Mouse (Mus musculus): ENCODE measurements around the gene Itpkb. TPM values are rescaled to one million over a fixed set of nuclear protein-coding genes. Genes with fewer than 3 reads are reported as not detected.

Itpkb gene
- total and polyA plus RNA-seq, 3 experiments, result 4.2 to 14.4 (median 10.6) TPM

- Histone ChIP-seq H3K36me3 (replicated peaks in 1 of 2; ENCODE audit: control insufficient read depth in 1 of 2, insufficient read depth in 1 of 2, low read length in 1 of 2) (no peaks in the 10 kb centered on the region), H3K4me2 (ENCODE audit: insufficient read depth, low read depth, poor library complexity, severe bottlenecking) (no peak overlapping the region), H3K9me3 (replicated peaks; ENCODE audit: low read length) (no peaks in the 10 kb centered on the region), H3K4me1 (ENCODE audit: control insufficient read depth in 1 of 2, insufficient read depth in 2 of 2) (peaks cover 3 to 34% of the 10 kb centered on the region in 2 experiments; a peak in 3 of 4 replicates), H3K27ac (ENCODE audit: insufficient read depth, low read depth) (no peak overlapping the region), H3K9ac (ENCODE audit: insufficient read depth, low read depth) (no peak overlapping the region), H3K79me2 (replicated peaks; ENCODE audit: control insufficient read depth, extremely low read depth, insufficient read depth, poor library complexity, severe bottlenecking) (no peaks in the 10 kb centered on the region), H3K4me3 (replicated peaks in 1 of 3; ENCODE audit: low read depth in 2 of 3, low read length in 2 of 3, poor library complexity in 1 of 3) (no peak overlapping the region), H3K27me3 (replicated peaks) (no peaks in the 10 kb centered on the region)
- peak; percentile 45 for DNase-seq (ENCODE audit: extremely low read depth)
- in situ Hi-C loops (cut with MboI; ENCODE audit: low pct_ligation_motif_present, low pct_unique_long_range_greater_than_20kb, low sequenced_read_pairs) (no loop called here), dilution Hi-C loops (cut with MboI; ENCODE audit: extremely low pct_ligation_motif_present, extremely low pct_unique_long_range_greater_than_20kb, low sequenced_read_pairs) (no loop called here)
- no peak for TF ChIP-seq POLR2A (IDR thresholded peaks at IDR 0.05; ENCODE audit: low read depth, low read length)
- TF ChIP-seq JUND (conservative IDR thresholded peaks at IDR 0.05; ENCODE audit: low read depth, low read length), result peak; percentile 48
- TF ChIP-seq ZC3H11A (IDR thresholded peaks at IDR 0.05; ENCODE audit: low read depth, low read length), result no peak
- TF ChIP-seq JUN (IDR thresholded peaks at IDR 0.05; ENCODE audit: insufficient read depth, low read depth, low read length), result peak; percentile 32; the same call in 1 of the 2 replicates
- no peak for TF ChIP-seq CTCF (conservative IDR thresholded peaks at IDR 0.05 in 1 of 2, IDR thresholded peaks at IDR 0.05 in 1 of 2; ENCODE audit: low read depth in 2 of 2, low read length in 2 of 2)
- no peak for TF ChIP-seq USF1 (IDR thresholded peaks at IDR 0.05; ENCODE audit: low read depth, low read length)
- no peak for TF ChIP-seq MYC (IDR thresholded peaks at IDR 0.05; ENCODE audit: low read depth, low read length)
- no peak for TF ChIP-seq ZMIZ1 (IDR thresholded peaks at IDR 0.05; ENCODE audit: low read depth, low read length)
Observed at GRCm38 (mm10) chr1:180300292-180300691, 30.0 kb upstream of the Itpkb start.

GRCm38 (mm10) chr1:180300997-180301396 lies 29.3 kb upstream of the Itpkb start:
- no peaks in the 10 kb centered on the region for H3K36me3 ChIP-seq (replicated peaks in 1 of 2; ENCODE audit: control insufficient read depth in 1 of 2, insufficient read depth in 1 of 2, low read length in 1 of 2)
- H3K27me3 ChIP-seq (replicated peaks), result no peaks in the 10 kb centered on the region
- no peaks in the 10 kb centered on the region for H3K9me3 ChIP-seq (replicated peaks; ENCODE audit: low read length)
- no peak overlapping the region for H3K9ac ChIP-seq (ENCODE audit: insufficient read depth, low read depth)
- no peak overlapping the region for H3K4me2 ChIP-seq (ENCODE audit: insufficient read depth, low read depth, poor library complexity, severe bottlenecking)
- H3K27ac ChIP-seq (ENCODE audit: insufficient read depth, low read depth), result no peak overlapping the region
- dilution Hi-C loops (cut with MboI; ENCODE audit: extremely low pct_ligation_motif_present, extremely low pct_unique_long_range_greater_than_20kb, low sequenced_read_pairs) (no loop called here), in situ Hi-C loops (cut with MboI; ENCODE audit: low pct_ligation_motif_present, low pct_unique_long_range_greater_than_20kb, low sequenced_read_pairs) (no loop called here)
- TF ChIP-seq JUN (IDR thresholded peaks at IDR 0.05; ENCODE audit: insufficient read depth, low read depth, low read length) (no peak), UBTF (IDR thresholded peaks at IDR 0.05; ENCODE audit: low read depth, low read length) (no peak), HCFC1 (IDR thresholded peaks at IDR 0.05; ENCODE audit: low read depth, low read length) (no peak), CHD1 (IDR thresholded peaks at IDR 0.05; ENCODE audit: low read depth, low read length) (no peak), ZC3H11A (IDR thresholded peaks at IDR 0.05; ENCODE audit: low read depth, low read length) (no peak), USF2 (conservative IDR thresholded peaks at IDR 0.05; ENCODE audit: low read depth, low read length) (no peak), CHD2 (IDR thresholded peaks at IDR 0.05; ENCODE audit: low read length) (no peak), MAFK (IDR thresholded peaks at IDR 0.05; ENCODE audit: insufficient replicate concordance, low read length) (no peak)
- no peak for DNase-seq (ENCODE audit: extremely low read depth)
- H3K4me1 ChIP-seq (ENCODE audit: control insufficient read depth in 1 of 2, insufficient read depth in 2 of 2), result peaks cover 3 to 34% of the 10 kb centered on the region in 2 experiments; a peak in 3 of 4 replicates
- no peak overlapping the region for H3K4me3 ChIP-seq (replicated peaks in 1 of 3; ENCODE audit: low read depth in 2 of 3, low read length in 2 of 3, poor library complexity in 1 of 3)
- H3K79me2 ChIP-seq (replicated peaks; ENCODE audit: control insufficient read depth, extremely low read depth, insufficient read depth, poor library complexity, severe bottlenecking), result no peaks in the 10 kb centered on the region

Data from CH12.LX (cell line).